Mouse (Mus musculus): ENCODE measurements around the gene Ifngr2. TPM values are rescaled to one million over a fixed set of nuclear protein-coding genes. Genes with fewer than 3 reads are reported as not detected.
A peak's percentile ranks its signal among the peaks of the same experiment; 100 is the strongest.

Gene Ifngr2
- polyA plus RNA-seq, 1 experiment from 2014 or later, result 63.0 TPM

DNA sequence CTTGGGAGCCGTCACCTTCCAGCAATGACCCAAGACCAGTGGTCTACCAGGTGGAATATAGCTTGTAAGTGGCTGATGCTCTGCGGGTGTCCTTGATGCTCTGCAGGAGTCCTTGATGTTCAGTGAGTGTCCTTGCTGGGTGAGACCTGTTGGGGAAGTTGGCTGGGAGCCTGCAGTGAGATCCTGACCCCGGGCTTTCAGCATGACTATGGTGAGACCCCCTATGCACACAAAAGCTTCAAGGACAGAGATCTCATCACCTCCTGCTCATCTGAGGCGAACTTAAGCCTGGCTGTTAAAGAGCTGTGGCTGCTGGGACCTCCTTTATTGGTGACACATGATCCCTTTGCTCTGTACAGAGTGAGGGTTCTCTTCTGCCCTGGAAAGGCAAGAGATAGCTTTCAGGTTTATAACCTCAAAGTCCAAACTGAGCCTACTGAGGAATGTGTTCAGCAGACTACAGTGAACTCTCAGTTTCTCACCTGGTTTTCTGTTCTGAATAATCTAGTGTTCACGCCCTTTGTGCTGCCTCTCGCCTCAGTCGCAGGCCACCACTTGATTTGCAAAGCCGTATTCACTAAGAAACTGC is 8.2 kb downstream of the Ifngr2 start:
- H3K4me2 ChIP-seq, result no peak overlapping the region
- no peaks in the 10 kb centered on the region for H3K9me3 ChIP-seq (replicated peaks)
- peaks cover 9% of the 10 kb centered on the region; the same call in 1 of the 2 replicates for H3K4me1 ChIP-seq
- H3K27ac ChIP-seq, result no peak overlapping the region
- H3K4me3 ChIP-seq, result no peak overlapping the region
- 88% methylated on average over 8 of the region's 8 CpGs for WGBS
- peaks cover 24% of the 10 kb centered on the region for H3K36me3 ChIP-seq (ENCODE audit: poor library complexity, severe bottlenecking)
- H3K27me3 ChIP-seq, result no peaks in the 10 kb centered on the region
- H3K9ac ChIP-seq, result no peak overlapping the region
- no peak for ATAC-seq

GRCm38 (mm10) chr16:91556659-91557058 is 9.8 kb downstream of the Ifngr2 start:
- 86% methylated on average over 15 of the region's 15 CpGs for WGBS
- Histone ChIP-seq H3K9me3 (replicated peaks) (no peaks in the 10 kb centered on the region), H3K27ac (no peak overlapping the region), H3K4me3 (no peak overlapping the region), H3K4me2 (no peak overlapping the region), H3K27me3 (no peaks in the 10 kb centered on the region), H3K36me3 (ENCODE audit: poor library complexity, severe bottlenecking) (peaks cover 35% of the 10 kb centered on the region), H3K9ac (no peak overlapping the region), H3K4me1 (0 out of 2 replicates have a peak, but pooled peaks cover 8% of the 10 kb centered on the region)
- no peak for ATAC-seq

DNA sequence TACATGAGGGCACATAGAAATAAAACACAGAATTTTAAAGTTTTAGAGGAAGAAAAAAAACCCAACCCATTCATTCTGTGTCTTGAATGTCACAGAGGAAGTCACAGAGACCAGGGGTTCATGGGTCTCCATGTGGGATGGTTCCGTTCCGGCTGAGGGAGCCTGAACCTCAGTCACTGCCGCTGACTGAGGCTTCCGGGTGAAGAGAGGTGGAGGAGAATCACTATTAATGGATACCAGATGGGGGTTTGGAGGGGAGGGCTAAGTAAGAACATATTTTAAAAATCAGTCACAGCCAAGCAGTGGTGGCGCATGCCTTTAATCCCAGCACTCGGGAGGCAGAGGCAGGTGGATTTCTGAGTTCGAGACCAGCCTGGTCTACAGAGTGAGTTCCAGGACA is 10.3 kb downstream of the Ifngr2 start:
- WGBS, result 88% methylated on average over 7 of the region's 7 CpGs
- Histone ChIP-seq H3K27me3 (no peaks in the 10 kb centered on the region), H3K4me2 (no peak overlapping the region), H3K4me1 (0 out of 2 replicates have a peak, but pooled peaks cover 8% of the 10 kb centered on the region), H3K27ac (no peak overlapping the region), H3K9ac (no peak overlapping the region), H3K4me3 (no peak overlapping the region), H3K9me3 (replicated peaks) (no peaks in the 10 kb centered on the region), H3K36me3 (ENCODE audit: poor library complexity, severe bottlenecking) (peaks cover 41% of the 10 kb centered on the region)
- ATAC-seq, result no peak

- Histone ChIP-seq H3K36me3 (ENCODE audit: poor library complexity, severe bottlenecking) (peaks cover 46% of the 10 kb centered on the region), H3K4me1 (0 out of 2 replicates have a peak, but pooled peaks cover 8% of the 10 kb centered on the region), H3K27ac (no peak overlapping the region), H3K27me3 (no peaks in the 10 kb centered on the region), H3K4me2 (no peak overlapping the region), H3K9me3 (replicated peaks) (no peaks in the 10 kb centered on the region), H3K4me3 (no peak overlapping the region), H3K9ac (no peak overlapping the region)
- 87% methylated on average over 15 of the region's 15 CpGs for WGBS
- ATAC-seq, result no peak
Observed at GRCm38 (mm10) chr16:91557693-91558092, 10.8 kb downstream of the Ifngr2 start.

DNA sequence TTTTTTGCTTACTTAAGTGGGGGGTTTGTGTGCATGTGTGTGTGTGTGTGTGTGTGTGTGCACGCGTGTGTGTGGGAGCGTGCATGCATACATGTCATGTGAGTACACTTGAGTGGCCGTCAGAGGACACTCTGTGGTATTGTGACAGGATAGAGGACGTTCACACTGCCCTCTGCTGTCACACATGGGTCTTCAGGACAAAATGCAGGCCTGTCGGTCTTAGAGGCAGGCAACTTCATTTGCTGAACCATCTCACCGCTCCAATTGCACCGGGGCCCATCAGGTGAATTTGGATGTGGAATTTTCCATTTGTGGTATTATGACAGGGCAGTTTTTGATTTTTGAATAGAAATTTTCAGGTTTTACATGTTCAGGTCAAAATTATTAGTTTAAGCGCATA is 14.2 kb downstream of the Ifngr2 start:
- Histone ChIP-seq H3K27me3 (no peaks in the 10 kb centered on the region), H3K9ac (no peak overlapping the region), H3K4me1 (no peaks in the 10 kb centered on the region), H3K27ac (no peak overlapping the region), H3K4me3 (no peak overlapping the region), H3K9me3 (replicated peaks) (no peaks in the 10 kb centered on the region), H3K36me3 (ENCODE audit: poor library complexity, severe bottlenecking) (peaks cover 49% of the 10 kb centered on the region), H3K4me2 (no peak overlapping the region)
- ATAC-seq, result no peak
- 55% methylated on average over 9 of the region's 9 CpGs for WGBS

DNA sequence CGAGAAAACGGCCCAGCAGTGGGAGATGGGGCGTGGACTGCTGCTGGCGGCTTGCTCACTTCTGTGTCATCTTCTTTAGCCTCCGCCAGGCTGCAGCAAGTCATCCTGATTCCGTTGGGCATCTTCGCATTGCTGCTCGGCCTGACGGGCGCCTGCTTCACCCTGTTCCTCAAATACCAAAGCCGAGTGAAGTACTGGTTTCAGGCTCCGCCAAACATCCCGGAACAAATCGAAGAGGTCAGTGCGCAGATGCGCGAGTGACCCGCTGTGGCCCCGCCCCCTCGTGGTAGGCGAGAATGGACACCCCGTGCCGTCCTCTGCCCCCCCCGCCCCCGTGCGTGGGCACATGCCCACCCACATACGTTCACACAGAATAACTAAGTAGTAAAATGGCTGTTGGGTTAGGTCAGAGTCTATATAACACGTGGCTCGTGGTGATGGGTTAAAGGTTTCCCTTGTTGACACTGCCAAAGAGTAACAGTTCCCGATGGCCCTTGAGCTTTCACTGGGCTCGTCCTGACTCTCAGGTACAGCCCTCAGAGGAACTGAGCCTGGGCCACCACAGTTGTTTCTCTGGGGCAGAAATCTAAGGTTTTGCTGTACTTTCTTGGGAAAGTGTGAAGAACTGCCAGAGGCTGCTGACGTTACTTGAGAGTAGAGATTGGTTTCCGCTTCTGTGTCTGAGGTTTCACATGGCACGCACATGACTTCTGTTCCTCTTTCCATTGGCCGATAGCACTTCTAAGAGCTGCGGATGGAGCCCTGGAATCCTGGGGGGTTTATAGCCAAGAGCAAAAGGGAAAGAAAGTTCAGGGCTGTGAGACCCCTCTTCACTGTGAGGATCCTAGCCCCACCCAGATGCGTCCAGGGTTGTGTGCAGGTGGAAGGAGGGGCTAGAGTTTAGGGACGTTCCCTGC is 14.9 kb downstream of the Ifngr2 start:
- Histone ChIP-seq H3K9ac (no peak overlapping the region), H3K36me3 (ENCODE audit: poor library complexity, severe bottlenecking) (peaks cover 49% of the 10 kb centered on the region), H3K9me3 (replicated peaks) (no peaks in the 10 kb centered on the region), H3K27me3 (no peaks in the 10 kb centered on the region), H3K27ac (no peak overlapping the region), H3K4me2 (peak overlapping the region; percentile 18; the same call in 1 of the 2 replicates), H3K4me1 (no peaks in the 10 kb centered on the region), H3K4me3 (no peak overlapping the region)
- 71% methylated on average over 38 of the region's 38 CpGs for WGBS
- ATAC-seq, result no peak

- Histone ChIP-seq H3K4me1 (no peaks in the 10 kb centered on the region), H3K9me3 (replicated peaks) (no peaks in the 10 kb centered on the region), H3K27ac (no peak overlapping the region), H3K27me3 (no peaks in the 10 kb centered on the region), H3K9ac (no peak overlapping the region), H3K36me3 (ENCODE audit: poor library complexity, severe bottlenecking) (peaks cover 37% of the 10 kb centered on the region), H3K4me2 (no peak overlapping the region), H3K4me3 (no peak overlapping the region)
- 86% methylated on average over 4 of the region's 4 CpGs for WGBS
- ATAC-seq, result no peak
Observed at GRCm38 (mm10) chr16:91564580-91565291, 17.9 kb downstream of the Ifngr2 start.

GRCm38 (mm10) chr16:91565292-91565951 is 18.6 kb downstream of the Ifngr2 start:
- Histone ChIP-seq H3K36me3 (ENCODE audit: poor library complexity, severe bottlenecking) (peaks cover 32% of the 10 kb centered on the region), H3K9ac (no peak overlapping the region), H3K9me3 (replicated peaks) (no peaks in the 10 kb centered on the region), H3K4me2 (no peak overlapping the region), H3K4me3 (no peak overlapping the region), H3K27ac (no peak overlapping the region), H3K27me3 (no peaks in the 10 kb centered on the region), H3K4me1 (no peaks in the 10 kb centered on the region)
- WGBS, result 79% methylated on average over 9 of the region's 9 CpGs
- no peak for ATAC-seq

DNA sequence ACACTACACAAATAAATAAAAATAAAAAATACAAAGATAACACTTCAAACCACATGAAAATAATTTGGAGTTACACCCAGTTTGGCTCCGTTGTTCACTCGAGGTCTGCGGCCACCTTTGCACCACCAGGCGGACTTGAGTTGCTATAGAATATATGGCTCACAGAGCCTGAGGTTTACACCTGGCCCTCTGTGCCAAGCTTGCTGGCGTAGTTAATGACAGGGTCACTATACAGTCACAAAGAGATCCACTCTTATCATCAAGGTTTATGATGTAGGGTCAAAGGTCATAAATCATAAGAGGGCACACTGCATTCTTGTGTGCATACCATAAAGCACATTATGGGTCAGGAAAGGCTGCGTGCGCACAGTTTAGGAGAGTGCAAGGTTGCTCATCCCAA is 19.1 kb downstream of the Ifngr2 start:
- Histone ChIP-seq H3K9me3 (replicated peaks) (no peaks in the 10 kb centered on the region), H3K4me3 (no peak overlapping the region), H3K36me3 (ENCODE audit: poor library complexity, severe bottlenecking) (peaks cover 28% of the 10 kb centered on the region; the same call in 1 of the 2 replicates), H3K27me3 (no peaks in the 10 kb centered on the region), H3K9ac (no peak overlapping the region), H3K4me2 (no peak overlapping the region), H3K27ac (no peak overlapping the region), H3K4me1 (no peaks in the 10 kb centered on the region)
- no peak for ATAC-seq
- WGBS, result 92% methylated on average over 7 of the region's 7 CpGs

- no peaks in the 10 kb centered on the region for H3K27me3 ChIP-seq
- no peak overlapping the region for H3K4me3 ChIP-seq
- WGBS, result 92% methylated on average over 10 of the region's 10 CpGs
- no peaks in the 10 kb centered on the region for H3K9me3 ChIP-seq (replicated peaks)
- no peaks in the 10 kb centered on the region for H3K4me1 ChIP-seq
- H3K36me3 ChIP-seq (ENCODE audit: poor library complexity, severe bottlenecking), result 0 out of 2 replicates have a peak, but pooled peaks cover 4% of the 10 kb centered on the region
- no peak overlapping the region for H3K4me2 ChIP-seq
- no peak overlapping the region for H3K9ac ChIP-seq
- ATAC-seq, result no peak
- no peak overlapping the region for H3K27ac ChIP-seq
Observed at GRCm38 (mm10) chr16:91568960-91569359, 22.1 kb downstream of the Ifngr2 start.

DNA sequence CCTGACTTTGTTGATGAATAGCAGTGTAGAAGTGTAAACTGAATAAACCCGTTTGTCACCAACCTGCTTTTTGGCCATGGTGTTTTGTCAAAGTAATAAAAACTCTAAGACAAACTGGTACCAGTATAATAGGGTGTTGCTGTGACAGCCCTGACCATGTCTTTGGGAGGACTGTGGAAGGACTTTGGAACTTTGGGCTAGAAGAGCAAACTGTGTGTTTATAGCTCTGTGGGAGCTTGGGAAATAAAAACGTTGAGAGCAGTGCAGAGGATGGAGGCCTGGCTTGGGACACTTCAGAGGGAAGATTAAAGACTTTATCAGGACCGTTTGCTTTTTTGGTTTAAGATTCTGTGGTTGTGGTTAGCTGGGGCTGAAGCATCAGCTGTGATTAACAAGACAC is 24.2 kb downstream of the Ifngr2 start:
- Histone ChIP-seq H3K4me2 (no peak overlapping the region), H3K27ac (no peak overlapping the region)

More for the DNA sequence above, 24.2 kb downstream of the Ifngr2 start:
- 74% methylated on average over 3 of the region's 3 CpGs for WGBS
- ATAC-seq, result no peak
- H3K4me1 ChIP-seq, result peaks cover 9% of the 10 kb centered on the region; the same call in 1 of the 2 replicates
- H3K9ac ChIP-seq, result no peak overlapping the region
- H3K36me3 ChIP-seq (ENCODE audit: poor library complexity, severe bottlenecking), result no peaks in the 10 kb centered on the region
- no peaks in the 10 kb centered on the region for H3K9me3 ChIP-seq (replicated peaks)
- no peak overlapping the region for H3K4me3 ChIP-seq
- no peaks in the 10 kb centered on the region for H3K27me3 ChIP-seq

All from forebrain, embryonic 13.5 days (tissue).